Mouse (Mus musculus) embryo, embryonic 9.5 days (tissue): ENCODE measurements around the gene Lrfn1.
"Not testable (repeated sequence)": the region's sequence is repeated elsewhere in the genome, so short reads cannot be mapped to it uniquely, and the experiment has no call there.

Experiments used
- DNase-seq: peaks from one replicate; pipeline ENCODE4 v3.0.0-alpha.2; 2017; ENCODE audit errors: extremely low spot score

Gene Lrfn1

DNA sequence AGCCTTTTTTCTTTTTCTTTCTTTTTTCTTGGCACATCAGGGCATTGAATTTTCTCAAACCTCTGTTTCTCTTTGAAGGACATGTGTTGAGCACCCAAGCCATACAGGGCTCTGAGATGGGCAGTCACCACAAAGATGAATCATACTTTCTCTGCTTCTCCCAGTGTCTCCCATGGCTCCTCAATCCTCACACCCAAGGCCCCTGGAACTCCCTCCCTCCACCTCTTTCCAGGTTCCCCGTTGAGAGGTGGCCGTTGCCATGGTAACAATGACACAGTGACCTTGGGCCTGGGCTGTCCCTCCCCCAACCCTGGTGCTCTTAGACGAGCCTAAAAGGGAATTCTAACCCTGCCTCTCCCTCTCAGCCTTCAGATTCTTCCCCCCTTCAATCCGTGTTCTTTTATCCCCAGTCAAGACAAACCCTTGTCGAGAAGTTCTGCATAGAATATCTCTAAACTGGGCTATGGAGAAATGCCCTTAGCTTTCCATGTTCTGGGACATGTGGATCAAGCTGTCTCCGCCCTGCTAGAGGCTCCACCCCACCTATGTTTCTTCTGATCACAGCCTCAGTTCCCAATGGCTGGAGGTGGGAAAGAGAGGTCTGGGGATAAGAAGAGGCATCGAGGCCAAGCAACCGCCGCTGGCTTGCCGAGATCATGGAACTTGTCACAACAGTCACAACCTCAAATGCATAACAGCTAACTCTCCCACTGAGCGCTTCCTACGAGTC, 4.5 kb upstream of the Lrfn1 start:
- DNase-seq: peak; percentile 39

- DNase-seq: no peak
Measured at GRCm38 (mm10) chr7:28447865-28448820, 3.6 kb upstream of the Lrfn1 start.

DNA sequence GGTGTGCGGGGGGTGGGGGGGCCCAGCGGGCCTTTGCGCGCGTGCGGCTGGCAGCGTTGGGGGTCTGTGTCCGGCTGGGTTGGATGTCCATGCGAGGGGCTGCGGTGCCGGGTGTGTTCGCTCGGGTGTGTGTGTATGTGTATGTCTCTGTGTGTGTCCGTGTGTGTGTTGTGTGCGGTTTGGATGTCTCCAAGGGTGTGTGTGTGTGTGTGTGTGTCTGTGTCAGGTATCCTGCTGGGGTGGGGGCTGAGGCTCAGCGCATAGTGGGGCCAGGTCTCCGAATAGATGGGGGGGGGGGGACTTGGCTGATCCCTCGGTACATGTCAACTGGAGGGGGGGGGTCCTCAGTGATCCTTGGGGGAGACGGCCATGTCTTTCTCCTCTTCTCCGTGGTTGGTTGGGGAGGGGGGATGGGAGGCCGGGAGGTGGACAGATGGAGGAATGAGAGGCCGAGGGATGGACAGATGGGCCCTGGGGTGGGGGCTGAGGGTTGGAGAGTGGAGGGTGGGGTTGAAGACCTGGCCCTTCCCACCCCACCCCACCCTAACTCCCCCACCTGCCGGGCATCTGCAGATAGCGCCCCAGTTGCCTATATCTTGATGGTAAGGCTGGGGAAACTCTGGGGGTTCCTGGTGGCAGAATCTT, 703 bp downstream of the Lrfn1 start:
- peak; percentile 33 for DNase-seq

- no peak for DNase-seq
Measured at GRCm38 (mm10) chr7:28460361-28460760, 8.6 kb downstream of the Lrfn1 start.

DNA sequence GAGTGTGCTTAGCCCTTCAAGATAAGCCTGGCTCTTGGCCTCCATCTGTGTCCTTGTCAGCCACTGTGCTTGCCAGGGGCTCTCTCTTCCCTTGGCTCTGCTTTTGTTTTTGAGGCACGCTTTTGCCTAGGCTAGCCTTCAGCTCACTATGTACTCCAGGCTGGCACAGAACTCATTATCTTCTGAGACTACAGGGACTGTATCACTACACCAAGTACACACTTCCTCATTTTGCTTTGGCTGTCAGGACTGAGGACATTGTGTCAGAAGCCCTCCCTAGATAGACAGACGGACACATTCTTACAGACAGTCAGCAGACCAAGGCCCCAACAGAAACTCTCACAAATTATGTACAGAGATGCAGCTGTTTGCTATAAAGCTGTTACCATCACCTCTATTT, 11.0 kb downstream of the Lrfn1 start:
- DNase-seq: no peak

- DNase-seq: no peak
Measured at GRCm38 (mm10) chr7:28464416-28465212, 12.8 kb downstream of the Lrfn1 start.

GRCm38 (mm10) chr7:28466721-28467212, 15.0 kb downstream of the Lrfn1 start:
- peak; percentile 31 for DNase-seq

DNA sequence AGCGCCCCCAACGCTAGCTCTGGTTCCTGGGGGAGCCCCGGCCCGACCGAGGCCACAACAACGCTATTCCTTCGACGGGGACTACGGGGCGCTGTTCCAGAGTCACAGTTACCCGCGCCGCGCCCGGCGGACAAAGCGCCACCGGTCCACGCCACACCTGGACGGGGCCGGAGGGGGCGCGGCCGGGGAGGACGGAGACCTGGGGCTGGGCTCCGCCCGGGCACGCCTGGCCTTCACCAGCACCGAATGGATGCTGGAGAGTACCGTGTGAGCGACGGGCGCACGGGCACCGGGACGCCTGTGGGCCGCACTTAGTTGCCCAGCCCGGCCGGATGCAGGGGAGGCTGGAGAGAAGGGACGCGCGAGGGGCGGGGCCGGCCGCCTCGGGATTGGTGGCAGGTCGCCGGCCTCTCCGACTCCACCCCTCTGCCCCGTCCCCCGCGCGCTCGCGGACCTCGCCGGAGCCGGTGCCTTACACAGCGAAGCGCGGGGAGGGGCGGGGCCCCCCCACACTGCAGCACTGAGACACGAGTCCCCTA, 15.5 kb downstream of the Lrfn1 start:
- peak; percentile 77 for DNase-seq

DNA sequence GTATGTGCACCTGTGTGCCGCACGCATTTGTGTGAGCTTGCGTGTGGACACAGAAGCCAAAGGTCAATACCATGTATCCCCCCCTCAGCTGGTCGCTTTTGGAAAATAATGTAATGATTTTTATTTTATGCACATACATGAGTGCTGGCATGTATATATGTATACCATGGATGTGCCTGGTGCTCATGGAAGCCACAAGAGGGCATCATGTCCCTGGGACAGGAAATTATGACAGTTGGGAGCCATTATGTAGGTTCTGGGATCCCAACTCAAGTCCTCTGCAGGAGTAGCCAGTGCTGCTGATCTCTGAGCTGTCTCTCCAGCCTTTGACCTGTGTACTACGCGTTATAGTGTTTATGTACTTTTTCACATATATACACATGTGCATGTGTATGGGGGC, 24.4 kb downstream of the Lrfn1 start:
- DNase-seq: no peak

- DNase-seq: no peak
Measured at GRCm38 (mm10) chr7:28477363-28477762, 25.6 kb downstream of the Lrfn1 start.

DNA sequence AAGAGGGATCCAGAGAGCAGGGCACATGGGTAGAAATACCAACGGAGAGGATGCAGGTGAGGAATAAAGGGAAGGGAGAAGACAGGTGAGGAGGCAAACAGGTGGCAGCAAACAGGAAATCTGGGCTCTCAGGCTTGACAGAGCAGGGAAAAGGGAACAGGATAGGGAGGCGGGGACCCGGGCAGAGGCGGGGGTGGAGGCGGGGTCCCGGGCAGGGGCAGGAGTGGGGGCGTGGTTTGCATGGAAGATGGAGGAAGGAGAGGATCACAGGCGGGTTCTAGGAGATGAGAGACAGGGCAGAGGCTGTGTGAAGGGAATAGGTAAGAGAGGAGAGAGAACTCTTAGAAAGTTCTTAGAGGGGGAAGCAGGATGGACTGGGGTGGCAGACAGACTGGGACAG, 27.1 kb downstream of the Lrfn1 start:
- peak; percentile 36 for DNase-seq

GRCm38 (mm10) chr7:28482854-28483253, 31.1 kb downstream of the Lrfn1 start:
- no peak for DNase-seq

- DNase-seq: no peak
Measured at GRCm38 (mm10) chr7:28484192-28484591, 32.4 kb downstream of the Lrfn1 start.

GRCm38 (mm10) chr7:28488030-28488491, 36.3 kb downstream of the Lrfn1 start:
- DNase-seq: no peak

DNA sequence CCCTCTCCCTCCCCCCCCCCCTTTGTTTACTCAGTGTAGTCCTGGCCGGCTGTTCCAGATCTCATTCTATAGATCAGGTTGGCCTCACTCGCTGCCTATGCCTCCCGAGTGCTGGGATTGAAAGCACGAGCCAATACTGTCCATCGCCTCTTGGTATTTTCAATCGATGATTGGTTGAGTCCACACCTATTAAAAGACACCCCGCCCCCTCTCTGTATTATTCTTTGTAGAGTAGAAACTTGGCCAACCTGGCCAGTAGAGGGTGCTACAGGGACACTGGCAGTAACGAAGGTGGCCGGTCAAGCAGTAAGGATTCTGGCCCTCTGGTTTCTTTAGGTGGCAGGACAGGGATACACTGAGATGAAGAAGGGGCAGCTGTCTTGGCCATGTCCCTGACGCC, 38.6 kb downstream of the Lrfn1 start:
- peak; percentile 70 for DNase-seq

DNA sequence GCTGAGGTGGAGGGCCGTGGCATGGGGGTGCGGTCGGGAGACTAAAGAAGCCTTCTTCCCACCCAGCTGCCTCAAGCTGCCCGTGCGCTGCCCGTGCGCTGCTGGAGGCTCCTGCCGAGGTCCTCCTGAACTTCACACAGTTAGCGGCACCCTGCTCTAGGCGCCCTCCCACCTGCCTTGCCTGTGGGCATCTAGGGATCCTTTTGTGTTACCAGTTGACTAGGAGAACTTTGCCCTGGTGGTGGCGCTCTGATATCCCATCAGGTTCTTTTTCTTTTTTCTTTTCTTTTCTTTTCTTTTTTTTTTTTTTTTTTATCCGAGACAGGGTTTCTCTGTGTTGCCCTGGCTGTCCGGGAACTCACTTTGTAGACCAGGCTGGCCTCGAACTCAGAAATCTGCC, 39.1 kb downstream of the Lrfn1 start:
- no peak for DNase-seq

GRCm38 (mm10) chr7:28492310-28492709, 40.5 kb downstream of the Lrfn1 start:
- DNase-seq: no peak

DNA sequence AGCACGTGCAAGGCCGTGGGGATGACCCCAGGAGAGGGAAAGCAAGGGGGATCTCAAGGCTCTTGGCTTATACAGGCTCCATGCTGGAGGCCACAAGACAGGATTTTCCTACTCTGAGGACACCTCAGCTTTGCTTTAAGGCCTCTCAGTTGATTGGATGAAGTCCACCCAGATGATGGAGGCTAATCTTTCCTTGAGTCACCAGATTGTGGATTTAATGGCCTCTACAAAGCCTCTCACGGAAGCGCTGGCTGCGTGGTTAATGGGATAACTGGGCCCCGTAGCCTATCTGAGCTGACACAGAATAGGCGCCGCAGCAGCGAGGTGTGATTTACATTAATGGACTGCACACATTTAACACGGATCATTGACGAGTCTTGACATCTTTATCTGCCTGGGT, 43.6 kb downstream of the Lrfn1 start:
- DNase-seq: no peak

GRCm38 (mm10) chr7:28505585-28505984, 53.8 kb downstream of the Lrfn1 start:
- DNase-seq: peak; percentile 19

DNA sequence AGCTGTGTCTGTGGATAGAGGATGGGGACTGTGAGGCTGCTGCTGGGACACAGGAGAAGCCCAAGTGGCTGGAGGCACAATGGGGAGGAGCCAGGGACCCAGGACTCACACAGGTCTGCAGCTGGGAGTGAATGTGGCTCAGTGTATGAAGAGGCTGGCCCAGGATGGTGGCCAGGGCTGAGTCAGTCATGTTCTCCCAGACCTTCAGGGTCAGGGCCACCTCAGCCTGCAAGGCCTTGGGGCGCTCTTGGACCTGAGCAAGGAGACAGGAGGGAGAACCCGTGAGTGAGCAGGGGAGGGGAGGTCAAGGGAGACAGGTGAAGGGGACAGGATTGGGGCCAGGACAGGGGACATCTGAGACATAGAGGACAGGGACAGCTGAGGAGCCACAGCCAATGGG, 57.3 kb downstream of the Lrfn1 start:
- not testable (repeated sequence) for DNase-seq

DNA sequence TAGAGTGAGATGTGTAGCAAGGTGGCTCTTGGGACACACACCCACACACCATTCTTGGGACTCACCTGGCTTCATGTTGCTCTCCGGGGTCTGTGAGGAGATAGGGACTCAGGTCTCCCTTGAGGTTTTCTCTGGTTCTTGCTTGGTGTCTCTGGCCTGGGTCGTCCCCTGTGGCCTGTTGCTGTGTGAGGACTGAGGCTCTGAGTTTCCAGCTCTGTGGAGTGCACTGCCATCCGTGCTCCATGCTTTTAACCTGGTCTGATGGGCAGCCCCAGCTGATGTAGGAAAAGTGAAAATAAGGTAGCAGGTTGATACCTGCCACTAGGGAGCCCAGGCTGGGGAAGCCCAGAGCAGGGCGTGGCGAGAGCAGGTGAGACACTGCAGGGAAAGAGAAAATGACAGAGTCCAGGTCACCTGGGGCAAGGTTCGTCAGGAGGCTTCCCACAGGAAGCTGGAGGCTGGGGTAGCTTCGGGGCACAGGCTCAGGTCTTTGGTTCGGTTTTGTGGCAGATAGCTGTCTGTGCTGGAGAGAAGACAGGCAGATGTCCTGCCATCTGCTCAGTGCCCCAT, 58.7 kb downstream of the Lrfn1 start, which contains the start of gene Ifnl2:
Gene Ifnl2, minus strand, starts transcription at position 51 of the 570 bp plus-strand sequence.
- not testable (repeated sequence) for DNase-seq
